ENCODE assay signal across 25 mouse cellular contexts in genomic region chr7:69016575-69016974, GRCm38 (mm10).
DNase-seq lines count a peak whose midpoint lies in the region; ATAC-seq lines count a peak whose summit lies in the region.
"Had no signal": no experiment of that assay in that cellular context is flagged by ENCODE, and none has a peak within 500 bp of the region (broad histone marks: within the 10 kb centered on the region; RNA-seq: fewer than 3 reads in every experiment).

No protein-coding gene starts in this region.

- no peak overlapping the region for H3K9ac ChIP-seq in kidney, embryonic 15.5 days
- H3K9ac ChIP-seq in limb, embryonic 12.5 days (replicated peaks) = 0 out of 2 replicates have a peak overlapping the region, but pooled peaks have one; percentile 12
- H3K9ac ChIP-seq: forebrain, embryonic 13.5 days; hindbrain, embryonic 13.5 days; liver, embryonic 15.5 days; lung, embryonic 14.5 days; neural tube, embryonic 13.5 days had no signal

- 15% methylated on average over 8 of the region's 8 CpGs for WGBS in kidney, embryonic 15.5 days
- 54% methylated on average over 8 of the region's 8 CpGs for WGBS in limb, embryonic 12.5 days
- WGBS in limb, embryonic 10.5 days = 55% methylated on average over 8 of the region's 8 CpGs

- peak; percentile 21 for DNase-seq in embryo, embryonic 10 days (ENCODE audit: low spot score)
- DNase-seq in embryo, embryonic 11 days = no peak
- DNase-seq in kidney, adult 9 months = no peak
- DNase-seq in limb, embryonic 10.5 days (ENCODE audit: low spot score) = no peak
- peak; percentile 62 for DNase-seq in Muller cell, postnatal 12 days (ENCODE audit: inconsistent ontology term)
- DNase-seq in spleen, adult 12 weeks (ENCODE audit: low spot score) = no peak
- DNase-seq: adrenal gland, adult 8-10 months; cerebellum, adult 11 months; cerebellum, adult 9-10 months; cerebellum, postnatal 36 days; gastrocnemius, postnatal 10 days; heart, postnatal 4 days; layer of hippocampus, adult 9-11 months; lung, embryonic 14.5 days; lung, postnatal 14 days; right cerebral cortex, adult 18-20 months; right cerebral cortex, postnatal 4 days had no signal

- no peak overlapping the region for H3K4me2 ChIP-seq in kidney, embryonic 15.5 days
- no peak overlapping the region for H3K4me2 ChIP-seq in limb, embryonic 12.5 days
- H3K4me2 ChIP-seq: forebrain, embryonic 13.5 days; hindbrain, embryonic 13.5 days; liver, embryonic 15.5 days; lung, embryonic 14.5 days; neural tube, embryonic 13.5 days had no signal

- no peak overlapping the region for H3K4me3 ChIP-seq in kidney, embryonic 15.5 days (replicated peaks)
- H3K4me3 ChIP-seq in limb, embryonic 12.5 days (replicated peaks) = no peak overlapping the region
- H3K4me3 ChIP-seq in limb, embryonic 10.5 days = no peak overlapping the region
- H3K4me3 ChIP-seq: forebrain, embryonic 13.5 days; hindbrain, embryonic 13.5 days; liver, embryonic 15.5 days; neural tube, embryonic 13.5 days had no signal

- ATAC-seq in kidney, embryonic 15.5 days (replicated peaks; ENCODE audit: low FRiP score) = peak; percentile 79
- ATAC-seq in limb, embryonic 12.5 days (ENCODE audit: insufficient number of reproducible peaks, insufficient read depth, low FRiP score, low TSS enrichment, low read depth) = no peak
- ATAC-seq: forebrain, embryonic 13.5 days; intestine, embryonic 16.5 days had no signal

- H3K4me1 ChIP-seq in kidney, embryonic 15.5 days = peaks cover 10% of the 10 kb centered on the region
- H3K4me1 ChIP-seq in limb, embryonic 12.5 days (replicated peaks) = no peaks in the 10 kb centered on the region
- H3K4me1 ChIP-seq in limb, embryonic 10.5 days = 0 out of 2 replicates have a peak, but pooled peaks cover 3% of the 10 kb centered on the region
- H3K4me1 ChIP-seq: forebrain, embryonic 13.5 days; hindbrain, embryonic 13.5 days; liver, embryonic 15.5 days had no signal

- no peaks in the 10 kb centered on the region for H3K9me3 ChIP-seq in kidney, embryonic 15.5 days (replicated peaks)
- H3K9me3 ChIP-seq in limb, embryonic 12.5 days = no peaks in the 10 kb centered on the region
- H3K9me3 ChIP-seq in limb, embryonic 10.5 days (replicated peaks) = no peaks in the 10 kb centered on the region
- H3K9me3 ChIP-seq: forebrain, embryonic 13.5 days; hindbrain, embryonic 13.5 days; liver, embryonic 15.5 days; neural tube, embryonic 13.5 days had no signal

- no peak overlapping the region for H3K27ac ChIP-seq in kidney, embryonic 15.5 days
- no peak overlapping the region for H3K27ac ChIP-seq in limb, embryonic 12.5 days
- H3K27ac ChIP-seq in limb, embryonic 10.5 days = no peak overlapping the region
- H3K27ac ChIP-seq: forebrain, embryonic 13.5 days; hindbrain, embryonic 13.5 days; liver, embryonic 15.5 days; neural tube, embryonic 13.5 days had no signal

- H3K36me3 ChIP-seq in kidney, embryonic 15.5 days = no peaks in the 10 kb centered on the region
- no peaks in the 10 kb centered on the region for H3K36me3 ChIP-seq in limb, embryonic 12.5 days
- H3K36me3 ChIP-seq in limb, embryonic 10.5 days = no peaks in the 10 kb centered on the region
- H3K36me3 ChIP-seq: hindbrain, embryonic 13.5 days; liver, embryonic 15.5 days; neural tube, embryonic 13.5 days had no signal

- no peaks in the 10 kb centered on the region for H3K27me3 ChIP-seq in kidney, embryonic 15.5 days
- H3K27me3 ChIP-seq in limb, embryonic 12.5 days = no peaks in the 10 kb centered on the region
- H3K27me3 ChIP-seq in limb, embryonic 10.5 days (ENCODE audit: low read depth, poor library complexity, severe bottlenecking) = no peaks in the 10 kb centered on the region
- H3K27me3 ChIP-seq: CH12.LX; forebrain, embryonic 13.5 days; hindbrain, embryonic 13.5 days; liver, embryonic 15.5 days; neural tube, embryonic 13.5 days had no signal

Comparison
In these comparisons a context has a peak if more than half of its experiments do, and no peak if none do; other contexts are left out.
1. DNase-seq: peak in embryo, embryonic 10 days (single experiment) and Muller cell, postnatal 12 days (single experiment); none in embryo, embryonic 11 days (single experiment), kidney, adult 9 months (single experiment), limb, embryonic 10.5 days (single experiment) and spleen, adult 12 weeks (single experiment).